Mouse (Mus musculus): Measurements from ENCODE around the gene Mpped2. TPM values are rescaled to one million over a fixed set of nuclear protein-coding genes. Genes with fewer than 3 reads are reported as not detected.

The Mpped2 gene
- polyA plus RNA-seq, 1 experiment from 2014 or later = 221 TPM

GRCm38 (mm10) chr2:106788055-106788454 is 95.0 kb downstream of the Mpped2 start:
- no peak for ATAC-seq (replicated peaks)
- Histone ChIP-seq H3K27ac (replicated peaks) (peak overlapping the region; percentile 48; the same call in 1 of the 2 replicates), H3K9ac (replicated peaks) (no peak overlapping the region), H3K27me3 (no peaks in the 10 kb centered on the region), H3K4me2 (replicated peaks) (no peak overlapping the region), H3K36me3 (0 out of 2 replicates have a peak, but pooled peaks cover 4% of the 10 kb centered on the region), H3K4me1 (peaks cover 39% of the 10 kb centered on the region), H3K4me3 (no peak overlapping the region), H3K9me3 (no peaks in the 10 kb centered on the region)
- 27% methylated on average over 8 of the region's 8 CpGs for WGBS

GRCm38 (mm10) chr2:106788573-106788972 is 95.5 kb downstream of the Mpped2 start:
- peak overlapping the region; percentile 61 for H3K27ac ChIP-seq (replicated peaks)
- no peak for ATAC-seq (replicated peaks)

GRCm38 (mm10) chr2:106789694-106790328 is 96.7 kb downstream of the Mpped2 start:
- peak overlapping the region; percentile 23 for H3K27ac ChIP-seq (replicated peaks)
- H3K36me3 ChIP-seq = 0 out of 2 replicates have a peak, but pooled peaks cover 3% of the 10 kb centered on the region
- H3K9ac ChIP-seq (replicated peaks) = no peak overlapping the region
- no peak overlapping the region for H3K4me2 ChIP-seq (replicated peaks)
- no peaks in the 10 kb centered on the region for H3K9me3 ChIP-seq
- peaks cover 27% of the 10 kb centered on the region for H3K4me1 ChIP-seq
- no peaks in the 10 kb centered on the region for H3K27me3 ChIP-seq
- 62% methylated on average over 5 of the region's 5 CpGs for WGBS
- ATAC-seq (replicated peaks) = no peak
- H3K4me3 ChIP-seq = no peak overlapping the region

More at GRCm38 (mm10) chr2:106788573-106788972, 95.5 kb downstream of the Mpped2 start:
- H3K9ac ChIP-seq (replicated peaks) = no peak overlapping the region
- WGBS = 21% methylated on average over 4 of the region's 4 CpGs
- no peak overlapping the region for H3K4me2 ChIP-seq (replicated peaks)
- H3K27me3 ChIP-seq = no peaks in the 10 kb centered on the region
- H3K4me1 ChIP-seq = peaks cover 34% of the 10 kb centered on the region
- no peak overlapping the region for H3K4me3 ChIP-seq
- no peaks in the 10 kb centered on the region for H3K9me3 ChIP-seq
- H3K36me3 ChIP-seq = 0 out of 2 replicates have a peak, but pooled peaks cover 4% of the 10 kb centered on the region

- H3K36me3 ChIP-seq = no peaks in the 10 kb centered on the region
- no peak for ATAC-seq (replicated peaks)
- no peak overlapping the region for H3K9ac ChIP-seq (replicated peaks)
- peaks cover 30% of the 10 kb centered on the region for H3K4me1 ChIP-seq
- H3K27me3 ChIP-seq = no peaks in the 10 kb centered on the region
- H3K4me3 ChIP-seq = no peak overlapping the region
- no peak overlapping the region for H3K27ac ChIP-seq (replicated peaks)
- 61% methylated on average over 3 of the region's 3 CpGs for WGBS
- no peaks in the 10 kb centered on the region for H3K9me3 ChIP-seq
- H3K4me2 ChIP-seq (replicated peaks) = no peak overlapping the region
These were observed 97.2 kb downstream of the Mpped2 start for GRCm38 (mm10) chr2:106790329-106790701.

GRCm38 (mm10) chr2:106796246-106796645 is 103.2 kb downstream of the Mpped2 start:
- no peak; the same call in 1 of the 2 replicates for ATAC-seq (replicated peaks)
- Histone ChIP-seq H3K36me3 (no peaks in the 10 kb centered on the region), H3K4me3 (0 out of 2 replicates have a peak overlapping the region, but pooled peaks have one; percentile 1), H3K4me1 (peaks cover 45% of the 10 kb centered on the region), H3K9me3 (no peaks in the 10 kb centered on the region), H3K9ac (replicated peaks) (no peak overlapping the region), H3K27ac (replicated peaks) (peak overlapping the region; percentile 67), H3K4me2 (replicated peaks) (peak overlapping the region; percentile 35), H3K27me3 (no peaks in the 10 kb centered on the region)
- WGBS = 4% methylated on average over 7 of the region's 7 CpGs

GRCm38 (mm10) chr2:106797855-106798254 is 104.8 kb downstream of the Mpped2 start:
- Histone ChIP-seq H3K27me3 (no peaks in the 10 kb centered on the region), H3K36me3 (no peaks in the 10 kb centered on the region), H3K9ac (replicated peaks) (no peak overlapping the region), H3K9me3 (no peaks in the 10 kb centered on the region), H3K4me1 (peaks cover 42% of the 10 kb centered on the region), H3K27ac (replicated peaks) (peak overlapping the region; percentile 67), H3K4me3 (no peak overlapping the region; the same call in 1 of the 2 replicates), H3K4me2 (replicated peaks) (peak overlapping the region; percentile 25)
- ATAC-seq (replicated peaks) = peak; percentile 64
- 4% methylated on average over 3 of the region's 3 CpGs for WGBS

GRCm38 (mm10) chr2:106798824-106799223 is 105.8 kb downstream of the Mpped2 start:
- no peaks in the 10 kb centered on the region for H3K9me3 ChIP-seq
- H3K27me3 ChIP-seq = no peaks in the 10 kb centered on the region
- 31% methylated on average over 4 of the region's 4 CpGs for WGBS
- H3K4me3 ChIP-seq = no peak overlapping the region
- no peaks in the 10 kb centered on the region for H3K36me3 ChIP-seq
- H3K4me2 ChIP-seq (replicated peaks) = no peak overlapping the region
- peaks cover 42% of the 10 kb centered on the region for H3K4me1 ChIP-seq
- ATAC-seq (replicated peaks) = no peak; the same call in 1 of the 2 replicates
- no peak overlapping the region for H3K27ac ChIP-seq (replicated peaks)
- no peak overlapping the region for H3K9ac ChIP-seq (replicated peaks)

- H3K27me3 ChIP-seq = no peaks in the 10 kb centered on the region
- 0 out of 2 replicates have a peak, but pooled peaks cover under 1% of the 10 kb centered on the region for H3K4me1 ChIP-seq
- no peak overlapping the region for H3K4me3 ChIP-seq
- no peak for ATAC-seq (replicated peaks)
- H3K9ac ChIP-seq (replicated peaks) = no peak overlapping the region
- no peak overlapping the region for H3K4me2 ChIP-seq (replicated peaks)
- 87% methylated on average over 3 of the region's 3 CpGs for WGBS
- no peak overlapping the region for H3K27ac ChIP-seq (replicated peaks)
- no peaks in the 10 kb centered on the region for H3K36me3 ChIP-seq
- no peaks in the 10 kb centered on the region for H3K9me3 ChIP-seq
These were observed 122.8 kb downstream of the Mpped2 start for GRCm38 (mm10) chr2:106815898-106816297.

GRCm38 (mm10) chr2:106821292-106821691 is 128.2 kb downstream of the Mpped2 start:
- H3K36me3 ChIP-seq = no peaks in the 10 kb centered on the region
- no peak overlapping the region for H3K27ac ChIP-seq (replicated peaks)
- H3K4me3 ChIP-seq = no peak overlapping the region
- no peak; the same call in 1 of the 2 replicates for ATAC-seq (replicated peaks)
- H3K9me3 ChIP-seq = no peaks in the 10 kb centered on the region
- H3K27me3 ChIP-seq = no peaks in the 10 kb centered on the region
- no peak overlapping the region for H3K4me2 ChIP-seq (replicated peaks)
- peaks cover 27% of the 10 kb centered on the region for H3K4me1 ChIP-seq
- 66% methylated on average over 8 of the region's 8 CpGs for WGBS
- H3K9ac ChIP-seq (replicated peaks) = no peak overlapping the region

GRCm38 (mm10) chr2:106821883-106822282 is 128.8 kb downstream of the Mpped2 start:
- H3K4me1 ChIP-seq = peaks cover 27% of the 10 kb centered on the region

GRCm38 (mm10) chr2:106822540-106822939 is 129.5 kb downstream of the Mpped2 start:
- ATAC-seq (replicated peaks) = no peak
- Histone ChIP-seq H3K4me3 (no peak overlapping the region), H3K9ac (replicated peaks) (no peak overlapping the region), H3K4me2 (replicated peaks) (no peak overlapping the region), H3K27ac (replicated peaks) (peak overlapping the region; percentile 35; the same call in 1 of the 2 replicates), H3K4me1 (peaks cover 27% of the 10 kb centered on the region), H3K36me3 (no peaks in the 10 kb centered on the region), H3K27me3 (no peaks in the 10 kb centered on the region), H3K9me3 (no peaks in the 10 kb centered on the region)
- WGBS = 3% methylated on average over 5 of the region's 5 CpGs

More at GRCm38 (mm10) chr2:106821883-106822282, 128.8 kb downstream of the Mpped2 start:
- Histone ChIP-seq H3K27me3 (no peaks in the 10 kb centered on the region), H3K9me3 (no peaks in the 10 kb centered on the region), H3K9ac (replicated peaks) (no peak overlapping the region), H3K36me3 (no peaks in the 10 kb centered on the region), H3K4me2 (replicated peaks) (no peak overlapping the region), H3K4me3 (no peak overlapping the region), H3K27ac (replicated peaks) (peak overlapping the region; percentile 35; the same call in 1 of the 2 replicates)
- WGBS = 28% methylated on average over 6 of the region's 6 CpGs
- no peak for ATAC-seq (replicated peaks)

- peaks cover 49% of the 10 kb centered on the region for H3K4me1 ChIP-seq
- H3K9me3 ChIP-seq = no peaks in the 10 kb centered on the region
- H3K27me3 ChIP-seq = no peaks in the 10 kb centered on the region
- H3K9ac ChIP-seq (replicated peaks) = no peak overlapping the region
- H3K4me3 ChIP-seq = no peak overlapping the region
- H3K36me3 ChIP-seq = no peaks in the 10 kb centered on the region
- no peak for ATAC-seq (replicated peaks)
- no peak overlapping the region for H3K27ac ChIP-seq (replicated peaks)
- no peak overlapping the region for H3K4me2 ChIP-seq (replicated peaks)
- 83% methylated on average over 2 of the region's 2 CpGs for WGBS
These were observed 132.4 kb downstream of the Mpped2 start for GRCm38 (mm10) chr2:106825461-106825860.
